Mouse (Mus musculus): Measurements from ENCODE around the gene Scrn3.
A peak's percentile ranks its signal among the peaks of the same experiment; 100 is the strongest.

The Scrn3 gene

DNA sequence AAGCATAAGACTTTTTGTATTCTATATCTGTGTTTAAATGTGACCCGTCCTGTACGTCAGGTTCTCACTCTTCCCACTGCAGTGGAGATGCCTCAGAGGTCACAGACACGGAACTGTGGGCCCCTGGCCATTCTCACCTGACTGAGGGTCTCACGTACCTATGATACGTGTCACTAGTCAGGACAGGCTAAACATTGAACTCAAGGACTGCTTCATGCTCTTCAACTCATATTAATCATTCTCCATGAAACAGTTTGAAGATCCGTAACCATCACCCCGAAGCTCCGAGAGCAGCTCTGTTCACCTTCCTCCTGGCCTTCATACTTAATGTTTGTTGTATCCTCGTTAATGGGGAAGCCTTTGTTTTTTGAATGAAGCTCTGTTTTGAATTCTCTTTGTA, 5.0 kb downstream of the Scrn3 start:
- no peak for DNase-seq (ENCODE audit: inconsistent ontology term)

DNA sequence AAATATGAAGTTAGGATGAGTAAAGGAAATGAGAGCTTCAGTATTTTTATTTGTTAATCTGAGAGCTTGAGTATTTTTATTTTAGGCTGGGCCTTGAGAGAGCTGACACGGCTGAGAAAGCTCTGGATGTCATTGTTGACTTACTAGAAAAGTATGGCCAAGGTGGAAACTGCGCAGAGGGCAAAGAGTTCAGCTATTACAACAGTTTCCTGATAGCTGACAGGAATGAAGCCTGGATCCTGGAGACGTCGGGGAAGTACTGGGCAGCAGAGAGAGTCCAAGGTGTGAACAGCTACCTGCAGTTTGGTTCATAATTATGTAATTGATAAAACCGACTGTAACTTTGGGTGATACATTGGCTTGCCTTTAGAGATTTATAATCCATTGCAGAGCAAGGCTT, 6.8 kb downstream of the Scrn3 start:
- no peak for DNase-seq (ENCODE audit: inconsistent ontology term)

GRCm38 (mm10) chr2:73322991-73323390, 10.6 kb downstream of the Scrn3 start:
- no peak for DNase-seq (ENCODE audit: inconsistent ontology term)

GRCm38 (mm10) chr2:73325871-73326270, 13.5 kb downstream of the Scrn3 start:
- DNase-seq (ENCODE audit: inconsistent ontology term), result no peak

GRCm38 (mm10) chr2:73335949-73336348, 23.5 kb downstream of the Scrn3 start:
- no peak for DNase-seq (ENCODE audit: inconsistent ontology term)

GRCm38 (mm10) chr2:73338415-73338814, 26.0 kb downstream of the Scrn3 start:
- DNase-seq (ENCODE audit: inconsistent ontology term), result no peak

GRCm38 (mm10) chr2:73343701-73344100, 31.3 kb downstream of the Scrn3 start:
- no peak for DNase-seq (ENCODE audit: inconsistent ontology term)

DNA sequence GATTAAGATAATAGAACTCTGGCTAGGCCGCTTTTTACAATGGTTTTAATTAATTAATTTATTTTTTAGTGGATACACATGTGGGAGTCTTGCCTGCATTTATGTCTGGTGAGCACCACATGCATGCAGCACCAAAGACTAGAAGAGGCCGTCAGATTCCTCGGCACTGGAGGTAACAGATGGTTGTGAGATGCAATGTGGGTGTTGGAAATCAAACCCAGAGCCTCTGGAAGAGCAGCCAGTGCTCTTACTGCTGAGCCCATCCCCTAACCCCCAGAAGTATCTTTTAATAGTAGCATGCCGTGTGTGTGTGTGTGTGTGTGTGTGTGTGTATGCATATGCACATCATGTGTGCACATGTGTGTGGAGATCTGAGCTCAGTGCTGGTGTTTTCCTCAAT, 32.8 kb downstream of the Scrn3 start:
- no peak for DNase-seq (ENCODE audit: inconsistent ontology term)

DNA sequence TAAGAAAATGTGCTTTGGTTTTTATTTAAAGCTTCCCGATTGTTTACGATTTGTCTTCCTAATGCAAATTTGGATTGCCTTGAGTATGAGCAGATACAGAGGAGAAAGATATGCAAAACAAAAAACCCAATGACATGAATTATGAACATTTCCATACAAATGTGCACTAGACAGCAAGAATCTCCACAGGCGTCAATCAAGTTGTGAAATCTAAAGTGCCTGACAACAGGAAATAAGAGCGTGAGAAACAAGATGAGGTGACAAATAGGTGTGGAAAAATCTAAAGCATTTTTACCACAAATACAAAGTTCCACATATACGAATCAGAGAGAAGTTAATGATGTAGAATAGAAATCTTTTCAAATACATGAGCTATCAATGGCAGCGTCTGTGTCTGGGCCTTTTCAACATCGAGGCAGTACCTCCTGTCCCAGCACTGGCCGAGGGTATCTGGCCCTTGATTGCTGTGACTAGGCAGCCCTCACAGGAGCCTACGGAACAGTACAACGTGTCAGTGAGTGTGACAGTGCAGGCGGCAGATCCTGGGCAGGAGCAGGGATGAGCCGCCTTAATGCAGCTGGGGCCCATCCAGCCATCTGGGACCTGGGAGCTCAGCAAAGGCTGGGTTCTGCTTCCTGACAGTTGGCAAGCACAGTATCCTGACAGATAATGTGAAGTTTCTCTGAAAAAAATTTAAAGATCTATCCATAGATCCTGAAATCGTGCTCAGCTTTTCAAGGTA, 34.1 kb downstream of the Scrn3 start:
- no peak for DNase-seq (ENCODE audit: inconsistent ontology term)

GRCm38 (mm10) chr2:73347136-73347535, 34.7 kb downstream of the Scrn3 start:
- no peak for DNase-seq (ENCODE audit: inconsistent ontology term)

DNA sequence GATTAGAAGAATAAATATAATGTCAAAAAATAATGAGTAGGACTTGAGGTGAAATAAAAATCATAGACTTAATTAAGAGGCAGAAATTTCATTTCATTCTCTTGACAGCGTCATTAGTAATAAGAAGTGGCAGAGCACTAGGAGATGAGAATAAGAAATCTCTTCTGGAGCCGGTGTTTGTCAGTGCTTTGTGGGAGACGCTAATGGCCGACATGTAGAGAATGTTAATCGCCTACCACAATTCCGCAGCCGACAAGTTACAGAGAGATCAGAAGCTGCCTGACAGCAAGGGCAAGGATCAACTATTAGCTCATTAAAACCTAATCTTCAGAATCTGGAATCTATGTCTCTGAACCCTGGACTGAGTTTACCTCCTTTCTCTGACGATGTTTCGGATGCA, 35.4 kb downstream of the Scrn3 start:
- DNase-seq (ENCODE audit: inconsistent ontology term), result peak; percentile 23

GRCm38 (mm10) chr2:73348221-73348620, 35.8 kb downstream of the Scrn3 start:
- DNase-seq (ENCODE audit: inconsistent ontology term), result peak; percentile 16

DNA sequence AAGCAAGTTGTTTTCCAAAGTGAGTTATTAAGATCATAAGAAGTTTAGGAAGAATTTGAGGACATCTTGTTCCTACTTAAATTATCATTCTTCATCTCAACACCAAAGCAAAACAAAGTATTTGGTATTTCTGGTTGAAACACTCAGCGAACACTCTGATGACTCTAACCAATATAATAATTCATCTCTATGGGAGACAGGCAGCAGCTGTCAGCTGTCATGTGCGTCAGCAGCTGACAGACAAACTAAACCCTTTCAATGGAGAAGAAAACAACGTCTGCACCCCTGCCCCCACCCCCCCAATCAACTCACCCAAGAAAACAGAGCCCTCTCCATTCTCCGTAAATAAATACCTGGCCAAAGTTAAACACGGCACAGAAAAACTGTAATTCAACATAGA, 39.1 kb downstream of the Scrn3 start:
- DNase-seq (ENCODE audit: inconsistent ontology term), result peak; percentile 24

DNA sequence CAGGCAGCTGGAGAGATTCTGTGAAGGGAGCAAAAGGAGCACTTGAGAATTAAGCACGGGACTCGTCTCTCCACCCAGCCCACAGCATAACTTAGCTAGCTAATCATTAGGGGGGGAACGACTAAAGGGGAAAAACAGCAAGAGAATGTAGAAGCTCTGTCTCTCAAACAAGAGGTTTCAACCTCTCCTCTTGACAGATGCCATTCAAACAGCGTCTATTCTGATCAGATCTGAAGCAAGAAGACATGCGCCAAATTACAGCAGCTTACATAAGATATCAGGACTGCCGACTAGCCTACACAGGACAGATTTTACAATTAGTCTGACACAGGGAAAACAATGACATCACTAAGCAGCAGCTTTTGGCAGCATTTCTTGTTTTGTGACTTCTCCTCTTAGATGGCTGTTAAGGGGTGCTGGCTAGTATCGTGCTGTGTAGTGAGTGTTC, 39.5 kb downstream of the Scrn3 start:
- DNase-seq (ENCODE audit: inconsistent ontology term), result peak; percentile 36

DNA sequence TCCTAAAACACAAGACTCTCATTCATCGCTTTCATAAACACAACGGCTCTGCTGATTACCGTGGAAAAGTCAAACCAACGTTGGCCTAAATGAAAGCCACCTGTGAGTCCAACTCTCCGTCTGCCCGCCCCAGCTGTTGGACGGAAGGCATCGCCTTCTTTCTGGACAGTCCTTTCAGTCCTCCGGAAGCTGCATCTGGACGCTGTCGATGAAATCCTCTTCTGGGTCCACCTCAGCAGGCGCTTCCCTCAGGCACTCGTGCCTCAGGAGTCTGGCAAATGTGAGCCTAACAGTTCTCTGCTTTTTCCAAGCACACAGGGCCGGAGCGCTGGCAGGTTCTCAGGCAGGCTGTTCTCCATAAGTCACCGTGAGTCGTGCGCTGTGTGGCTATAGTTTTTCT, 44.6 kb downstream of the Scrn3 start:
- no peak for DNase-seq (ENCODE audit: inconsistent ontology term)

DNA sequence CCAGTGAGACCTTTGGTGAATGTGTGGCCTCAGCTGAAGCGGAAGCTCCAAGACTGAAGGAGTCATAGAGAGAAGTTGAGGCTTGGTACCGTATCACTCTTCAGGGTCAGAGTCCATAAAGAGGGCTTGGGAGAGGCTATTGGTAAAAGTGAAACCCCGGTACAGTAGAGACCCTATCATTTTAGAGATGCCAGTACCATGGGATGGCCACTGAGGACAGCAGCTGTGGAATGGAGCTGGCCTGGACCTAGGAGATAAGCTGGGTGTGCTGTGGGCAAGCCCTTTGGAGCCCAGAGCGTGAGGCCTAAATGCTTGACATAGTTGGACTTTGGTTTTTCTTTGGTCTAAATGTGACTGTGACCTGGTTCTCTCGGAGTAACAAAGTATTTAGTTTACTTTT, 47.5 kb downstream of the Scrn3 start:
- no peak for DNase-seq (ENCODE audit: inconsistent ontology term)

GRCm38 (mm10) chr2:73360536-73360935, 48.1 kb downstream of the Scrn3 start:
- no peak for DNase-seq (ENCODE audit: inconsistent ontology term)

- DNase-seq (ENCODE audit: inconsistent ontology term), result no peak
Observed at GRCm38 (mm10) chr2:73363448-73363847, 51.0 kb downstream of the Scrn3 start.

GRCm38 (mm10) chr2:73371530-73372335, 59.3 kb downstream of the Scrn3 start:
- no peak for DNase-seq (ENCODE audit: inconsistent ontology term)

GRCm38 (mm10) chr2:73378326-73378725, 65.9 kb downstream of the Scrn3 start:
- DNase-seq (ENCODE audit: inconsistent ontology term), result no peak

GRCm38 (mm10) chr2:73379656-73380055, 67.3 kb downstream of the Scrn3 start:
- DNase-seq (ENCODE audit: inconsistent ontology term), result no peak

- no peak for DNase-seq (ENCODE audit: inconsistent ontology term)
Observed at GRCm38 (mm10) chr2:73380298-73380975, 68.0 kb downstream of the Scrn3 start.

DNA sequence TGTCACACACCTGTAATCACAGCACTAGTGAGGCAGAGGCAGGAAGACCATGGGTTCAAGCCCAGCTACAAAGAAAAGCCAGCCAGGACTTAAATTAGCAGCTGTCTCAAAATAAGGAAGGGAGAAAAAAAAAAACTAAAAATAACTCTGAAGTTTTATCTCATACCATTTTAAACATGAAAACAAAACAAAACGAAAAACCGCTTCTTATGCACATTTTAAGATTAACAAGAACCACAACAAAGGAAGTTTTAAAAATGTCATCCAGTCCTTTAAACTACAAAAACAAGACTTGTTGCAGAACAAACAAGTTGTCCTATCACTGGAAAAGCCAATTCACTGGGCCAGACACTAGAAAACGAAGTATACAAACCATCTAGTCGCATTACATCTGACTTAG, 72.8 kb downstream of the Scrn3 start:
- no peak for DNase-seq (ENCODE audit: inconsistent ontology term)
